Mouse (Mus musculus): ENCODE results near the gene Tenm4.
A peak's percentile ranks its signal among the peaks of the same experiment; 100 is the strongest.

Gene Tenm4

GRCm38 (mm10) chr7:96484006-96484581 is 313.0 kb downstream of the Tenm4 start:
- DNase-seq: peak in 1 of 2 experiments; percentile 8

GRCm38 (mm10) chr7:96489348-96490076 is 318.5 kb downstream of the Tenm4 start:
- DNase-seq: no peak

GRCm38 (mm10) chr7:96491896-96492295 is 320.9 kb downstream of the Tenm4 start:
- no peak for DNase-seq

GRCm38 (mm10) chr7:96492696-96493095 is 321.6 kb downstream of the Tenm4 start:
- DNase-seq: no peak

GRCm38 (mm10) chr7:96494057-96494456 is 323.0 kb downstream of the Tenm4 start:
- DNase-seq: no peak

- peak in 1 of 2 experiments; percentile 28 for DNase-seq
Observed at GRCm38 (mm10) chr7:96500108-96500507, 329.1 kb downstream of the Tenm4 start.

GRCm38 (mm10) chr7:96500797-96501196 is 329.8 kb downstream of the Tenm4 start:
- no peak for DNase-seq

- DNase-seq: no peak
Observed at GRCm38 (mm10) chr7:96502321-96502973, 331.4 kb downstream of the Tenm4 start.

GRCm38 (mm10) chr7:96505538-96505937 is 334.5 kb downstream of the Tenm4 start:
- no peak for DNase-seq

- DNase-seq: no peak
Observed at GRCm38 (mm10) chr7:96507046-96507445, 336.0 kb downstream of the Tenm4 start.

GRCm38 (mm10) chr7:96510396-96510795 is 339.4 kb downstream of the Tenm4 start:
- DNase-seq: no peak

- DNase-seq: no peak
Observed at GRCm38 (mm10) chr7:96511018-96511609, 340.1 kb downstream of the Tenm4 start.

- DNase-seq: no peak
Observed at GRCm38 (mm10) chr7:96511953-96512511, 341.0 kb downstream of the Tenm4 start.

- DNase-seq: peak; percentile 51 to 55
Observed at GRCm38 (mm10) chr7:96519216-96519615, 348.2 kb downstream of the Tenm4 start.

GRCm38 (mm10) chr7:96521956-96522355 is 350.9 kb downstream of the Tenm4 start:
- peak in 1 of 2 experiments; percentile 32 for DNase-seq

GRCm38 (mm10) chr7:96523673-96524072 is 352.6 kb downstream of the Tenm4 start:
- DNase-seq: no peak

GRCm38 (mm10) chr7:96524486-96525205 is 353.6 kb downstream of the Tenm4 start:
- DNase-seq: no peak

- no peak for DNase-seq
Observed at GRCm38 (mm10) chr7:96525344-96525743, 354.3 kb downstream of the Tenm4 start.

- DNase-seq: peak in 1 of 2 experiments; percentile 40
Observed at GRCm38 (mm10) chr7:96530571-96531426, 359.8 kb downstream of the Tenm4 start.

- DNase-seq: no peak
Observed at GRCm38 (mm10) chr7:96531954-96532737, 361.1 kb downstream of the Tenm4 start.

All from cerebellum, postnatal 14 days (tissue).